Mouse (Mus musculus): ENCODE data around the gene Lrrc4c. TPM values are rescaled to one million over a fixed set of nuclear protein-coding genes. Genes with fewer than 3 reads are reported as not detected.

Lrrc4c gene
- polyA plus RNA-seq, 1 experiment from 2014 or later = 29.9 TPM

DNA sequence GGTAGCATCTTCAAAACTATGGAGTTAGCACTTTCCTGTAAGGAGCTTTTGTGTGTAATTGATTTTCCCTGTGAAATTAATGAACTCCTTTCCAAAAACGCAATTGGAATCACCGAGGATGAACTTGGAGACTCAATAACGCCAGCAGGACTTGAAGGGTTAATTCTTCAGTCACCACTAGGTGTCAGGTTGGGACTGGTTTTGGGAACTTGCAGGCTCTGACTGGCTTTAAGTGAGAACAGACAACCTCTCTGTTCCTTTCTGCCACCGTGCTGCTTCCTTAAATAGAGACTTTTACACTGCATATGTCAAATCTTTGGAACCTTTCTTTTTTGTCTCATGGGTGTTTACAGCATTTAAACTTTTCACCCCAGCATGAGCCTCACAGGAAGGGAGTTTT is 267.7 kb downstream of the Lrrc4c start:
- H3K36me3 ChIP-seq (ENCODE audit: control insufficient read depth, insufficient read depth, low read length) = no peaks in the 10 kb centered on the region
- no peaks in the 10 kb centered on the region for H3K27me3 ChIP-seq (ENCODE audit: control insufficient read depth, insufficient read depth, low read length)
- no peak overlapping the region for H3K9ac ChIP-seq (replicated peaks; ENCODE audit: low read length)
- ATAC-seq (ENCODE audit: low FRiP score, low TSS enrichment) (peak; percentile 85), DNase-seq (peak; percentile 92)
- H3K4me2 ChIP-seq (ENCODE audit: low read length) = 0 out of 2 replicates have a peak overlapping the region, but pooled peaks have one; percentile 18
- 5% methylated on average over 4 of the region's 4 CpGs for WGBS
- H3K27ac ChIP-seq (replicated peaks; ENCODE audit: low read depth, low read length) = no peak overlapping the region
- H3K9me3 ChIP-seq (ENCODE audit: control insufficient read depth, low read length) = no peaks in the 10 kb centered on the region
- no peaks in the 10 kb centered on the region for H3K4me1 ChIP-seq (ENCODE audit: control insufficient read depth, insufficient read depth, low read length)
- H3K4me3 ChIP-seq (replicated peaks; ENCODE audit: low read depth, low read length) = no peak overlapping the region

DNA sequence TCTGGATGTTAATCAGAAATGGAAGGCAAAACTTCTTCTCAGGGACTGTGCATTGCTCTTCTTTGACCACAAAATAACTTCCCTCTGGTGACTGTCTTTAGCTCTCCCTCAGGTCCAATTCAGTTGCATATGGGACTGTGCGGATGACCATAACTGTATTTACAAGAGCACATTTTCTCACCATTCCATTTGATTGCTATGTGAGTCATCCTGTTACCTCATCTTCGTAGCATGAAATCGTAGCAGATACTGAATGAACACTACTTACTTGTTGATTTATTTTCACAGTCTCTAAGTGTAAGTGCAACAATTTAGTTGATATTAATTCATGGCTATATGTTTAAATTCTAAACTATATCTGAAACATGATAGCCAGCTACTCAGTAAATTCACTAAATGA is 286.8 kb downstream of the Lrrc4c start:
- no peaks in the 10 kb centered on the region for H3K36me3 ChIP-seq (ENCODE audit: control insufficient read depth, insufficient read depth, low read length)
- no peak overlapping the region for H3K4me2 ChIP-seq (ENCODE audit: low read length)
- H3K4me3 ChIP-seq (replicated peaks; ENCODE audit: low read depth, low read length) = no peak overlapping the region
- no peak overlapping the region for H3K27ac ChIP-seq (replicated peaks; ENCODE audit: low read depth, low read length)
- no peak overlapping the region for H3K9ac ChIP-seq (replicated peaks; ENCODE audit: low read length)
- no peaks in the 10 kb centered on the region for H3K27me3 ChIP-seq (ENCODE audit: control insufficient read depth, insufficient read depth, low read length)
- DNase-seq (no peak), ATAC-seq (ENCODE audit: low FRiP score, low TSS enrichment) (no peak)
- no peaks in the 10 kb centered on the region for H3K9me3 ChIP-seq (ENCODE audit: control insufficient read depth, low read length)
- H3K4me1 ChIP-seq (ENCODE audit: control insufficient read depth, insufficient read depth, low read length) = no peaks in the 10 kb centered on the region
- WGBS = 95% methylated on average over 3 of the region's 3 CpGs

DNA sequence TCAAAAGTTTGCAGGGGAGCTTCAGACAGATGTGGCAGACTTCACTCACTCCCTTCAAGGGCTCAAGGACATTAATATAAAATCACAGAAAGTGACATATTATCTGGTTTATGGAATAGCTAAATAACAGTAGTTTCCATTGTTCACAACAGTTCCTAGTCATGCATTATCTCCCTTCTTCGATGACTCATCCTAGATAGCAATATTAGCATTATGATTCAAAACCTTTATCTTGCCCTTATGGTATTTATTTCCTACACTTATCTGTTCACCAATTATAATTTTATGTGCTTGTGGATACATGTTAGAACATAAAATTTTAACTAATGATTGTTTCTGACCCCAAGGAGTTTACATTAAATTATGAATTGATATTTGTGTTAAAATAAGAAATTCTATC is 296.2 kb downstream of the Lrrc4c start:
- WGBS = 84% methylated on average over 1 of the region's 1 CpGs
- no peak overlapping the region for H3K4me3 ChIP-seq (replicated peaks; ENCODE audit: low read depth, low read length)
- H3K4me2 ChIP-seq (ENCODE audit: low read length) = no peak overlapping the region
- no peaks in the 10 kb centered on the region for H3K9me3 ChIP-seq (ENCODE audit: control insufficient read depth, low read length)
- no peak overlapping the region for H3K27ac ChIP-seq (replicated peaks; ENCODE audit: low read depth, low read length)
- H3K9ac ChIP-seq (replicated peaks; ENCODE audit: low read length) = no peak overlapping the region
- no peaks in the 10 kb centered on the region for H3K27me3 ChIP-seq (ENCODE audit: control insufficient read depth, insufficient read depth, low read length)
- ATAC-seq (ENCODE audit: low FRiP score, low TSS enrichment) (no peak), DNase-seq (no peak)
- no peaks in the 10 kb centered on the region for H3K4me1 ChIP-seq (ENCODE audit: control insufficient read depth, insufficient read depth, low read length)
- H3K36me3 ChIP-seq (ENCODE audit: control insufficient read depth, insufficient read depth, low read length) = no peaks in the 10 kb centered on the region

- DNase-seq = no peak
- WGBS = 72% methylated on average over 6 of the region's 6 CpGs
- Histone ChIP-seq H3K27ac (replicated peaks; ENCODE audit: low read depth, low read length) (no peak overlapping the region), H3K4me1 (ENCODE audit: control insufficient read depth, insufficient read depth, low read length) (no peaks in the 10 kb centered on the region), H3K4me3 (replicated peaks; ENCODE audit: low read depth, low read length) (no peak overlapping the region), H3K4me2 (ENCODE audit: low read length) (no peak overlapping the region), H3K9ac (replicated peaks; ENCODE audit: low read length) (no peak overlapping the region), H3K27me3 (ENCODE audit: control insufficient read depth, insufficient read depth, low read length) (no peaks in the 10 kb centered on the region), H3K36me3 (ENCODE audit: control insufficient read depth, insufficient read depth, low read length) (no peaks in the 10 kb centered on the region), H3K9me3 (ENCODE audit: control insufficient read depth, low read length) (no peaks in the 10 kb centered on the region)
- ATAC-seq (ENCODE audit: low FRiP score, low TSS enrichment) = no peak
These were observed 300.8 kb downstream of the Lrrc4c start for GRCm38 (mm10) chr2:96618691-96619205.

DNA sequence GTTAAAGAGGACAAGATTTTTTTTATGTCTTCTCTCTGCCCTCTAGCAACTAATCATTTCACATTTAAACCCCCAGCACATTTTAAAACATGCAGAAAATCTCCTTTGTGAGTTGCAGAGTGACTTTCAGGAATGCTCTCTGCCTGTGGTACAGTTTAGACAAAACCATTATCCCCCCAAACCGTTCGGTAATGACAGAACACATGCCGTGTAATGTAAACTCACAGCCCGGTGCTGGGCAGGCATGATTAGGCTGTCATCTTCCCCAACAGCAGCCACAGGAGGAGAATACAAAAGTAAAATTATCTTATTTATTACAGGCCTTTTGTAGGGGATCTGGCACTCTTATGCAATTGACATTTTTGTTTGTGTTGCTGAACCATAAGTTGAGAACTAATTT is 349.1 kb downstream of the Lrrc4c start:
- Histone ChIP-seq H3K4me1 (ENCODE audit: control insufficient read depth, insufficient read depth, low read length) (no peaks in the 10 kb centered on the region), H3K36me3 (ENCODE audit: control insufficient read depth, insufficient read depth, low read length) (no peaks in the 10 kb centered on the region), H3K9me3 (ENCODE audit: control insufficient read depth, low read length) (no peaks in the 10 kb centered on the region), H3K27ac (replicated peaks; ENCODE audit: low read depth, low read length) (no peak overlapping the region), H3K4me3 (replicated peaks; ENCODE audit: low read depth, low read length) (no peak overlapping the region), H3K9ac (replicated peaks; ENCODE audit: low read length) (no peak overlapping the region), H3K4me2 (ENCODE audit: low read length) (no peak overlapping the region), H3K27me3 (ENCODE audit: control insufficient read depth, insufficient read depth, low read length) (no peaks in the 10 kb centered on the region)
- ATAC-seq (ENCODE audit: low FRiP score, low TSS enrichment) (no peak), DNase-seq (peak; percentile 48)
- 21% methylated on average over 4 of the region's 4 CpGs for WGBS

DNA sequence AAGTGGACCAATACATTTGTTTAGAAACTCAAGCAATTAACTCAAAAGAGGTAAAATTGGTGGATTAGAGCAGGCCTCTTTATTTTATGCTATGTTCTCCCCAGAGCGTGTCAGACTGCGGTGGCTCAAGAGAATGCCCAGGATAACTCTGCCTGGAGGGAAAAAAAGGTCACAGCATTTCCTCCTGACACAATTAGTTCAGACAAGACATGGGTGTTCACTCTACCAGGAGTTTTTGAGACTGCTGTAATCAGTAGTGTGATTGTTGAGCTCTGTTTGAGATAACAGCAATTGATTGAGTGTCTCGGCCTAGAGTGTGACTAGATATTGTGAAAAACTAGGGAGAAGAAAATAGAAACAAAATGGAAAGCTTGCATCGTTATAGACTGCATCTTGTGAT is 363.8 kb downstream of the Lrrc4c start:
- Histone ChIP-seq H3K9me3 (ENCODE audit: control insufficient read depth, low read length) (no peaks in the 10 kb centered on the region), H3K36me3 (ENCODE audit: control insufficient read depth, insufficient read depth, low read length) (no peaks in the 10 kb centered on the region), H3K9ac (replicated peaks; ENCODE audit: low read length) (no peak overlapping the region), H3K4me1 (ENCODE audit: control insufficient read depth, insufficient read depth, low read length) (no peaks in the 10 kb centered on the region), H3K27ac (replicated peaks; ENCODE audit: low read depth, low read length) (no peak overlapping the region), H3K4me3 (replicated peaks; ENCODE audit: low read depth, low read length) (no peak overlapping the region), H3K27me3 (ENCODE audit: control insufficient read depth, insufficient read depth, low read length) (no peaks in the 10 kb centered on the region), H3K4me2 (ENCODE audit: low read length) (no peak overlapping the region)
- DNase-seq = no peak
- whole genome bisulfite sequencing = 80% methylated on average over 4 of the region's 4 CpGs
- no peak for ATAC-seq (ENCODE audit: low FRiP score, low TSS enrichment)

GRCm38 (mm10) chr2:96685328-96685727 is 367.4 kb downstream of the Lrrc4c start:
- ATAC-seq (ENCODE audit: low FRiP score, low TSS enrichment) = no peak
- no peaks in the 10 kb centered on the region for H3K36me3 ChIP-seq (ENCODE audit: control insufficient read depth, insufficient read depth, low read length)
- H3K27me3 ChIP-seq (ENCODE audit: control insufficient read depth, insufficient read depth, low read length) = no peaks in the 10 kb centered on the region
- H3K4me2 ChIP-seq (ENCODE audit: low read length) = no peak overlapping the region
- H3K4me3 ChIP-seq (replicated peaks; ENCODE audit: low read depth, low read length) = no peak overlapping the region
- H3K4me1 ChIP-seq (ENCODE audit: control insufficient read depth, insufficient read depth, low read length) = no peaks in the 10 kb centered on the region
- DNase-seq = no peak
- 79% methylated on average over 1 of the region's 1 CpGs for WGBS
- H3K9me3 ChIP-seq (ENCODE audit: control insufficient read depth, low read length) = no peaks in the 10 kb centered on the region
- no peak overlapping the region for H3K27ac ChIP-seq (replicated peaks; ENCODE audit: low read depth, low read length)
- no peak overlapping the region for H3K9ac ChIP-seq (replicated peaks; ENCODE audit: low read length)

DNA sequence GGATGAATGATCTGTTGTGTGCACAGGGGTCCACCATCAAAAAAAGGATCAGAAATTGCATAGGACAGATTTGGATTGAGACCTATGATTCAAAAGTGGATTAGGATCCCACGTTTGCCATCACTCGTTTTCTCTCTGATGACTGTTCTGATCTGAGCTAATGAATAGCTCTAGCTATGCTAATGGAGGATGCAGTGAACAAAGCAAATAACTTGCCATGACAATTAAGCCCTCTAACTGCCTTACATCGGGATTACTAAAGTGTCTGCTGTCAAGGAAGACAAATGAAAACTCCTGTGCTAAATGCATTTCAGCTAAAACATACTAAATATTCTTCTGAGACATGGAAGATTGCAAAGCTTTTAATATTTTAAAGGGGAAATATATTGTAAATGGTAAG is 387.0 kb downstream of the Lrrc4c start:
- Histone ChIP-seq H3K36me3 (ENCODE audit: control insufficient read depth, insufficient read depth, low read length) (no peaks in the 10 kb centered on the region), H3K9ac (replicated peaks; ENCODE audit: low read length) (no peak overlapping the region), H3K4me3 (replicated peaks; ENCODE audit: low read depth, low read length) (no peak overlapping the region), H3K4me1 (ENCODE audit: control insufficient read depth, insufficient read depth, low read length) (no peaks in the 10 kb centered on the region), H3K27me3 (ENCODE audit: control insufficient read depth, insufficient read depth, low read length) (no peaks in the 10 kb centered on the region), H3K9me3 (ENCODE audit: control insufficient read depth, low read length) (no peaks in the 10 kb centered on the region), H3K27ac (replicated peaks; ENCODE audit: low read depth, low read length) (no peak overlapping the region), H3K4me2 (ENCODE audit: low read length) (no peak overlapping the region)
- 6% methylated on average over 3 of the region's 3 CpGs for WGBS
- peak; percentile 18 for DNase-seq
- no peak for ATAC-seq (ENCODE audit: low FRiP score, low TSS enrichment)

DNA sequence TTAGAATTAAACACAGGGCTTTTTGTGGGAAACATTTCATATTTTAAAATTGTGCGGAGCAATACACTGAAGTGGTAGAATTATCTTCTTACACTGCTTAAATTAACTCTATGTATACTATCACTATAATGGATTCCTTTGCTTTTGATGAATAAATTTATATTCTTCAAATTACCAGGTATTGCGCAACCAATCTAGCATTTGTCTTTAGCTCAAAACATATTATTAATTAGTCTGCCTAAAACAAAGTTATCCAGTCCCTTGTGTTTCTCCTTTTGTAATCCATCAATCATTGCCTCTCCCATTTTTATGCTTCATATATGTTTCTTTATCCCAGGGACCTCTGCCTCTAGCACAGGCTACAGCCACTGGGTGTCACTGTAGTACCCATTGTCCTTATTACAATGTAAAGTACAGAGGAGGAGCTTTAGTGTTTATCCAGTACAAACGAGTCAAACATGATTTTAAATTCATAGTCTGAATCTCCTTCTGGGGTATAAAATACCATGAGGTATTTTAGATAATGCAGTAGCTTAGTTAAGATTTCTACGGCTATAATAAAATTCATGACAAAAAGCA is 389.9 kb downstream of the Lrrc4c start:
- Histone ChIP-seq H3K4me2 (ENCODE audit: low read length) (no peak overlapping the region), H3K36me3 (ENCODE audit: control insufficient read depth, insufficient read depth, low read length) (no peaks in the 10 kb centered on the region), H3K9ac (replicated peaks; ENCODE audit: low read length) (no peak overlapping the region), H3K27ac (replicated peaks; ENCODE audit: low read depth, low read length) (no peak overlapping the region), H3K27me3 (ENCODE audit: control insufficient read depth, insufficient read depth, low read length) (no peaks in the 10 kb centered on the region), H3K9me3 (ENCODE audit: control insufficient read depth, low read length) (no peaks in the 10 kb centered on the region), H3K4me1 (ENCODE audit: control insufficient read depth, insufficient read depth, low read length) (no peaks in the 10 kb centered on the region), H3K4me3 (replicated peaks; ENCODE audit: low read depth, low read length) (no peak overlapping the region)
- no peak for ATAC-seq (ENCODE audit: low FRiP score, low TSS enrichment)
- DNase-seq = peak; percentile 51
- WGBS = 70% methylated on average over 4 of the region's 4 CpGs

Data from midbrain, embryonic 14.5 days (tissue).